Mouse (Mus musculus): ENCODE results near the gene Gm20388.

DNA sequence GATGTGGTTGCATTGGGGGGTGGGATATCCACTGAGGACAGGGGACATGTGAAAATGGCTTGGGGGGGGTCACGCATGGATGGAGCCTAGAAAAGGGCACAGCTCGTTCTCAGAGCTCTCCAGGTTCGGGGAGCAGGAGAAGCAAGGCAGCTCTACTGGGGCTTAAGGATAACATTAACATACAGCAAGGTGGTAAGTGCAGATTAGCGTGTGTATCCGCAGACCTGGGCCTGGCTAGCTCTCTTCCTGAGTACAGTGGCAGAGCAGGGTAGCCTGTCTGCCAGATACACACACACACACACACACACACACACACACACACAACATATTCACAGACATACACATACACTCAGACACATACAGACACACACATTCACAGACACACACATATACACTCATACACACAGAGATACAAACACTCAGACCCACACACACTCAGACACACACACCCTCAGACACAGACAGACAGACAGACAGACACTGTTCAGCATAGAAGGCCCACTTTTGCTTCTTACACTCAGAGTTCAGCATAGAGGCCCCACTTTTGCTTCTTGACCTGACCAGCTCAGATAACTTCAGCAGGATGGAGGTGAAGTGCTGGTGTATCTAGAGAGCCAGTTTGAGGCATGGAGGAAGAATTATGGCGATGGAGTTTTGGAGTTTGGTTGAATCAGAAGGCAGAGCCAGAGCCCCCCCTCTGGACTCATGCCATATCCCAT, 2708.2 kb downstream of the Gm20388 start:
- TF ChIP-seq POLR2A (IDR thresholded peaks at IDR 0.05; ENCODE audit: extremely low read depth, insufficient read depth, low read length) (no peak), CTCF (IDR thresholded peaks at IDR 0.05; ENCODE audit: extremely low read depth, insufficient read depth, low read length) (no peak)

Measured in cortical plate, adult 2 months (tissue).